Mouse (Mus musculus) C2C12 (cell line): Measurements from ENCODE around the gene 2310022A10Rik.

ENCODE experiments used
- CTCF ChIP-seq: IDR thresholded peaks from one replicate; pipeline ENCODE4 v1.5.1; 2011; ENCODE audit not compliant: control insufficient read depth, insufficient read depth, insufficient read length
- MAX ChIP-seq: IDR thresholded peaks from one replicate; pipeline ENCODE4 v1.6.1; 2011; ENCODE audit warnings: mild to moderate bottlenecking, control low read depth
- MYOD1 ChIP-seq: IDR thresholded peaks from one replicate; pipeline ENCODE4 v1.6.1; 2011; ENCODE audit warnings: low read depth; ENCODE audit not compliant: control insufficient read depth, insufficient read length
- MYOG ChIP-seq: IDR thresholded peaks from one replicate; pipeline ENCODE4 v1.6.1; 2011; ENCODE audit not compliant: control insufficient read depth, insufficient read length; ENCODE audit errors: extremely low read depth

- TF ChIP-seq CTCF = no peak
- no peak for TF ChIP-seq MYOD1
- TF ChIP-seq MAX = no peak
- no peak for TF ChIP-seq MYOG
Measured at GRCm38 (mm10) chr7:27552070-27552469, 963 bp upstream of the 2310022A10Rik start.
